Mouse (Mus musculus) mammary gland, adult 2 months (tissue): ENCODE results near the gene Slc35f1. TPM values are rescaled to one million over a fixed set of nuclear protein-coding genes. Genes with fewer than 3 reads are reported as not detected.

ENCODE experiments used
- polyA plus RNA-seq: library from polyadenylated mRNA; depleted of rRNA; stranded (reverse); fragments of >200 nt; gene quantifications from 2 replicates; pipeline ENCODE4 v1.2.3, GENCODE M21; 2012; ENCODE audit warnings: low replicate concordance; rRNA removed

The Slc35f1 gene
- 0.26 and 0.55 TPM in 2 replicates for polyA plus RNA-seq

GRCm38 (mm10) chr10:52690334-52690991, at the start of gene Slc35f1:
Gene Slc35f1, plus strand, starts transcription at chr10:52690533.

